Mouse (Mus musculus) hindbrain, embryonic 15.5 days (tissue): ENCODE results near the gene Snrpd3. TPM values are rescaled to one million over a fixed set of nuclear protein-coding genes. Genes with fewer than 3 reads are reported as not detected.

Experiments used
- ATAC-seq: fragments of 200-750 bp; cut with Nextera tagmentation; 2 replicates; pipeline ENCODE4 v1.8.0; 2017; ENCODE audit warnings: low read depth, moderate number of reproducible peaks, moderate TSS enrichment; ENCODE audit not compliant: low FRiP score
- H3K27ac ChIP-seq: fragments of 300-500 bp; sonication (generic); replicated peaks from 2 replicates; pipeline ENCODE4 v1.5.1; 2015; ENCODE audit warnings: mild to moderate bottlenecking, inconsistent platforms
- H3K27me3 ChIP-seq: fragments of 300-500 bp; sonication (generic); 2 replicates; pipeline ENCODE4 v1.6.1; 2015; ENCODE audit warnings: control low read depth, inconsistent platforms
- H3K36me3 ChIP-seq: fragments of 300-500 bp; sonication (generic); 2 replicates; pipeline ENCODE4 v1.6.1; 2015; ENCODE audit warnings: control low read depth, inconsistent platforms
- H3K4me1 ChIP-seq: fragments of 300-500 bp; sonication (generic); replicated peaks from 2 replicates; pipeline ENCODE4 v1.6.1; 2015; ENCODE audit warnings: control low read depth, inconsistent platforms
- H3K4me2 ChIP-seq: fragments of 300-500 bp; sonication (generic); 2 replicates; pipeline ENCODE4 v1.6.1; 2015; ENCODE audit warnings: moderate library complexity, mild to moderate bottlenecking, inconsistent platforms
- H3K4me3 ChIP-seq: fragments of 300-500 bp; sonication (generic); 2 replicates; pipeline ENCODE4 v1.5.1; 2015; ENCODE audit warnings: mild to moderate bottlenecking, inconsistent platforms
- H3K9ac ChIP-seq: fragments of 300-500 bp; sonication (generic); 2 replicates; pipeline ENCODE4 v1.6.1; 2015; ENCODE audit warnings: inconsistent platforms
- H3K9me3 ChIP-seq: fragments of 300-500 bp; sonication (generic); 2 replicates; pipeline ENCODE4 v1.6.1; 2016; ENCODE audit warnings: control low read depth, inconsistent platforms
- WGBS: fragments of 180-500 bp; shearing (Covaris S2); methylation state at CpG from one replicate; pipeline ENCODE4 v1.1.7; 2015; 5-methylcytosine and 5-hydroxymethylcytosine counted together
- polyA plus RNA-seq: library from polyadenylated mRNA; unstranded; fragments of >200 nt; fragmentation: Nextera tagmentation; extraction: Ambion mirVana; gene quantifications from 2 replicates; pipeline ENCODE4 v1.2.1, GENCODE M21; 2015

Gene Snrpd3
- polyA plus RNA-seq, 1 experiment from 2014 or later: 132 TPM

GRCm38 (mm10) chr10:75549886-75550285, 32.5 kb downstream of the Snrpd3 start:
- H3K9me3 ChIP-seq: 0 out of 2 replicates have a peak, but pooled peaks cover 5% of the 10 kb centered on the region
- WGBS: 63% methylated on average over 7 of the region's 7 CpGs
- H3K9ac ChIP-seq: no peak overlapping the region
- no peaks in the 10 kb centered on the region for H3K27me3 ChIP-seq
- no peak overlapping the region for H3K27ac ChIP-seq
- H3K4me2 ChIP-seq: no peak overlapping the region
- peaks cover 6% of the 10 kb centered on the region for H3K4me1 ChIP-seq
- H3K4me3 ChIP-seq: no peak overlapping the region
- ATAC-seq: no peak
- H3K36me3 ChIP-seq: peaks cover 14% of the 10 kb centered on the region

- Histone ChIP-seq H3K36me3 (peaks cover 25% of the 10 kb centered on the region), H3K27me3 (no peaks in the 10 kb centered on the region), H3K4me1 (peaks cover 14% of the 10 kb centered on the region), H3K27ac (no peak overlapping the region), H3K9me3 (no peaks in the 10 kb centered on the region), H3K9ac (no peak overlapping the region), H3K4me3 (no peak overlapping the region), H3K4me2 (no peak overlapping the region; the same call in 1 of the 2 replicates)
- 55% methylated on average over 12 of the region's 12 CpGs for WGBS
- ATAC-seq: no peak
Observed at GRCm38 (mm10) chr10:75551175-75551574, 33.8 kb downstream of the Snrpd3 start.

GRCm38 (mm10) chr10:75552106-75552505, 34.8 kb downstream of the Snrpd3 start:
- Histone ChIP-seq H3K4me2 (no peak overlapping the region), H3K36me3 (peaks cover 32% of the 10 kb centered on the region), H3K27me3 (no peaks in the 10 kb centered on the region), H3K9me3 (no peaks in the 10 kb centered on the region), H3K4me1 (peaks cover 23% of the 10 kb centered on the region), H3K27ac (no peak overlapping the region), H3K9ac (no peak overlapping the region), H3K4me3 (no peak overlapping the region)
- 85% methylated on average over 2 of the region's 2 CpGs for WGBS
- ATAC-seq: no peak

GRCm38 (mm10) chr10:75552701-75553450, 35.5 kb downstream of the Snrpd3 start:
- Histone ChIP-seq H3K9me3 (no peaks in the 10 kb centered on the region), H3K9ac (no peak overlapping the region), H3K27me3 (no peaks in the 10 kb centered on the region), H3K4me3 (no peak overlapping the region), H3K4me1 (peaks cover 31% of the 10 kb centered on the region), H3K27ac (no peak overlapping the region), H3K4me2 (no peak overlapping the region), H3K36me3 (peaks cover 32% of the 10 kb centered on the region)
- 76% methylated on average over 13 of the region's 13 CpGs for WGBS
- no peak for ATAC-seq

- Histone ChIP-seq H3K27me3 (no peaks in the 10 kb centered on the region), H3K4me2 (no peak overlapping the region), H3K4me3 (no peak overlapping the region), H3K36me3 (peaks cover 32% of the 10 kb centered on the region), H3K9me3 (no peaks in the 10 kb centered on the region), H3K27ac (no peak overlapping the region), H3K4me1 (peaks cover 36% of the 10 kb centered on the region), H3K9ac (no peak overlapping the region)
- 93% methylated on average over 8 of the region's 8 CpGs for WGBS
- ATAC-seq: no peak
Observed at GRCm38 (mm10) chr10:75554090-75554489, 36.7 kb downstream of the Snrpd3 start.

GRCm38 (mm10) chr10:75555557-75555956, 38.2 kb downstream of the Snrpd3 start:
- Histone ChIP-seq H3K9ac (no peak overlapping the region), H3K4me3 (no peak overlapping the region), H3K27me3 (no peaks in the 10 kb centered on the region), H3K36me3 (peaks cover 32% of the 10 kb centered on the region), H3K4me2 (no peak overlapping the region), H3K4me1 (peaks cover 45% of the 10 kb centered on the region), H3K9me3 (no peaks in the 10 kb centered on the region), H3K27ac (peak overlapping the region; percentile 53)
- no peak for ATAC-seq
- 66% methylated on average over 6 of the region's 6 CpGs for WGBS

GRCm38 (mm10) chr10:75556026-75556425, 38.7 kb downstream of the Snrpd3 start:
- WGBS: 21% methylated on average over 9 of the region's 9 CpGs
- H3K9ac ChIP-seq: no peak overlapping the region

GRCm38 (mm10) chr10:75558515-75558914, 41.2 kb downstream of the Snrpd3 start:
- ATAC-seq: peak; percentile 36
- 15% methylated on average over 3 of the region's 3 CpGs for WGBS
- peaks cover 21% of the 10 kb centered on the region for H3K36me3 ChIP-seq
- H3K27ac ChIP-seq: peak overlapping the region; percentile 97
- H3K9ac ChIP-seq: peak overlapping the region; percentile 75
- no peaks in the 10 kb centered on the region for H3K9me3 ChIP-seq
- no peaks in the 10 kb centered on the region for H3K27me3 ChIP-seq
- H3K4me2 ChIP-seq: peak overlapping the region; percentile 82
- peak overlapping the region; percentile 60 for H3K4me3 ChIP-seq
- H3K4me1 ChIP-seq: peaks cover 54% of the 10 kb centered on the region

More at GRCm38 (mm10) chr10:75556026-75556425, 38.7 kb downstream of the Snrpd3 start:
- Histone ChIP-seq H3K27me3 (no peaks in the 10 kb centered on the region), H3K27ac (peak overlapping the region; percentile 68), H3K4me3 (no peak overlapping the region), H3K9me3 (no peaks in the 10 kb centered on the region), H3K36me3 (peaks cover 32% of the 10 kb centered on the region), H3K4me1 (peaks cover 50% of the 10 kb centered on the region), H3K4me2 (no peak overlapping the region)
- peak; percentile 68 for ATAC-seq

- 2% methylated on average over 14 of the region's 14 CpGs for WGBS
- Histone ChIP-seq H3K4me1 (peaks cover 54% of the 10 kb centered on the region), H3K36me3 (peaks cover 20% of the 10 kb centered on the region)
Observed at GRCm38 (mm10) chr10:75559041-75559675, 41.8 kb downstream of the Snrpd3 start.

GRCm38 (mm10) chr10:75559676-75560548, 42.6 kb downstream of the Snrpd3 start, which contains the start of gene Lrrc75b:
Gene Lrrc75b, minus strand, starts transcription at chr10:75560330.
- WGBS: under 1% methylated on average over 75 of the region's 75 CpGs
- Histone ChIP-seq H3K27me3 (no peaks in the 10 kb centered on the region), H3K27ac (peak within 1 kb of the TSS; percentile 97), H3K9me3 (no peaks in the 10 kb centered on the region), H3K9ac (peak within 1 kb of the TSS; percentile 75), H3K4me2 (peak within 1 kb of the TSS; percentile 82), H3K4me1 (peaks cover 54% of the 10 kb centered on the region), H3K36me3 (peaks cover 18% of the 10 kb centered on the region), H3K4me3 (peak within 1 kb of the TSS; percentile 60)
- peak; percentile 40 for ATAC-seq

More at GRCm38 (mm10) chr10:75559041-75559675, 41.8 kb downstream of the Snrpd3 start:
- Histone ChIP-seq H3K27ac (peak overlapping the region; percentile 97), H3K27me3 (no peaks in the 10 kb centered on the region), H3K9me3 (no peaks in the 10 kb centered on the region), H3K4me3 (peak overlapping the region; percentile 60), H3K4me2 (peak overlapping the region; percentile 82), H3K9ac (peak overlapping the region; percentile 75)
- peak; percentile 2; the same call in 1 of the 2 replicates for ATAC-seq

- peak overlapping the region; percentile 97 for H3K27ac ChIP-seq
- H3K4me2 ChIP-seq: peak overlapping the region; percentile 82
- peak; percentile 40 for ATAC-seq
- H3K9ac ChIP-seq: peak overlapping the region; percentile 75
- H3K36me3 ChIP-seq: peaks cover 12% of the 10 kb centered on the region; the same call in 1 of the 2 replicates
- peaks cover 53% of the 10 kb centered on the region for H3K4me1 ChIP-seq
- H3K27me3 ChIP-seq: no peaks in the 10 kb centered on the region
- 9% methylated on average over 6 of the region's 6 CpGs for WGBS
- H3K9me3 ChIP-seq: no peaks in the 10 kb centered on the region
- H3K4me3 ChIP-seq: peak overlapping the region; percentile 60
Observed at GRCm38 (mm10) chr10:75560549-75560899, 43.2 kb downstream of the Snrpd3 start.
